Comparison of ENCODE assay signal across 8 mouse cellular contexts in the genomic region with DNA sequence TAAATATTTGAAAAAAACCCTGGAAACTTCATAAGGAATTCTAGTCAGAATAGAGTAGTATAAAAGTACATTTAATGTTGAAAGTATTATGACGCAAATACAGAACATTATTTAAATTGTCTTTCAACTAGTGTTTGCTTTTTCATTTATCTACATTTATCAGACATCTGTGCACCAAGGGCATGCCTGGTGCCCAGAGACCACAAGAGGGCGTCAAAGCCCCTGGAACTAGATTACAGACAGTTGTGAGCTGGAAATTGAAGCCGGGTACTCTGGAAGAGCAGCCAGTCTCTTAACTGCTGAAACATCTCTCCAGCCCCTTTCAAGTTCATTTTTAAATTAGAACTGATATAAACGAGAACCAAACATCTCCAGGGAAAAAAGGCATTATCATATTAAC. TPM values are rescaled to one million over a fixed set of nuclear protein-coding genes. Genes with fewer than 3 reads are reported as not detected.
A peak's percentile ranks its signal among the peaks of the same experiment; 100 is the strongest.
DNase-seq lines count a peak whose midpoint lies in the region; ATAC-seq and TF ChIP-seq lines count a peak whose summit lies in the region.
"Had no signal": no experiment of that assay in that cellular context is flagged by ENCODE, and none has a peak within 500 bp of the region (broad histone marks: within the 10 kb centered on the region; RNA-seq: fewer than 3 reads in every experiment).

No protein-coding gene starts in this region.

- ATAC-seq in hindbrain, embryonic 14.5 days (ENCODE audit: low FRiP score), result no peak
- ATAC-seq in hindbrain, embryonic 16.5 days, result no peak
- peak; percentile 53 for ATAC-seq in granulocyte monocyte progenitor cell, adult 5-6 weeks (replicated peaks; ENCODE audit: poor library complexity, severe bottlenecking)

- H3K9me3 ChIP-seq in hindbrain, embryonic 14.5 days (ENCODE audit: control insufficient read depth, low read length), result no peaks in the 10 kb centered on the region
- H3K9me3 ChIP-seq in hindbrain, embryonic 16.5 days (ENCODE audit: control insufficient read depth, low read length), result no peaks in the 10 kb centered on the region
- peaks cover 5% of the 10 kb centered on the region; the same call in 1 of the 2 replicates for H3K9me3 ChIP-seq in ES-Bruce4 (replicated peaks; ENCODE audit: control insufficient read depth, insufficient read depth, low read length, poor library complexity, severe bottlenecking)
- H3K9me3 ChIP-seq: embryonic facial prominence, embryonic 13.5 days had no signal

- TF ChIP-seq CTCF in ES-Bruce4 (IDR thresholded peaks at IDR 0.05; ENCODE audit: low read depth, low read length), result peak; percentile 67

- H3K4me1 ChIP-seq in hindbrain, embryonic 14.5 days (replicated peaks; ENCODE audit: control insufficient read depth, insufficient read depth, low read length), result no peaks in the 10 kb centered on the region
- no peaks in the 10 kb centered on the region for H3K4me1 ChIP-seq in hindbrain, embryonic 16.5 days (ENCODE audit: control insufficient read depth, insufficient read depth, low read depth, low read length)
- H3K4me1 ChIP-seq in ES-Bruce4 (ENCODE audit: control insufficient read depth, insufficient read depth, low read length), result peaks cover 4% of the 10 kb centered on the region
- H3K4me1 ChIP-seq: embryonic facial prominence, embryonic 13.5 days had no signal

- WGBS in hindbrain, embryonic 14.5 days, result 48% methylated on average over 4 of the region's 4 CpGs
- 47% methylated on average over 4 of the region's 4 CpGs for WGBS in hindbrain, embryonic 16.5 days

- peaks cover 63% of the 10 kb centered on the region for H3K36me3 ChIP-seq in hindbrain, embryonic 14.5 days (replicated peaks; ENCODE audit: control insufficient read depth, insufficient read depth)
- peaks cover 7% of the 10 kb centered on the region; the same call in 1 of the 2 replicates for H3K36me3 ChIP-seq in hindbrain, embryonic 16.5 days (ENCODE audit: control insufficient read depth, insufficient read depth, low read length)
- peaks cover 21% of the 10 kb centered on the region for H3K36me3 ChIP-seq in ES-Bruce4 (ENCODE audit: control insufficient read depth, insufficient read depth, low read length, poor library complexity, severe bottlenecking)

- peak; percentile 58 for DNase-seq in hindbrain, embryonic 14.5 days (ENCODE audit: low spot score)
- DNase-seq in B cell, adult 2 months, result peak; percentile 46 to 59
- DNase-seq in retina, postnatal 1 day, result peak; percentile 68
- no peak for DNase-seq in layer of hippocampus, postnatal 36 days

- H3K4me3 ChIP-seq in hindbrain, embryonic 14.5 days (replicated peaks; ENCODE audit: low read length), result no peak overlapping the region
- H3K4me3 ChIP-seq in hindbrain, embryonic 16.5 days (ENCODE audit: low read length), result no peak overlapping the region
- no peak overlapping the region for H3K4me3 ChIP-seq in ES-Bruce4 (ENCODE audit: low read depth, low read length)
- H3K4me3 ChIP-seq: embryonic facial prominence, embryonic 13.5 days had no signal

- H3K27ac ChIP-seq in hindbrain, embryonic 14.5 days, result no peak overlapping the region
- H3K27ac ChIP-seq in hindbrain, embryonic 16.5 days (ENCODE audit: low read depth, low read length), result no peak overlapping the region
- H3K27ac ChIP-seq in ES-Bruce4 (ENCODE audit: insufficient read depth, low read length), result no peak overlapping the region
- H3K27ac ChIP-seq: embryonic facial prominence, embryonic 13.5 days had no signal

- no peak for TF ChIP-seq EP300 in ES-Bruce4 (IDR thresholded peaks at IDR 0.05; ENCODE audit: insufficient read depth, low read depth, low read length)

- H3K9ac ChIP-seq in hindbrain, embryonic 14.5 days, result no peak overlapping the region
- H3K9ac ChIP-seq in hindbrain, embryonic 16.5 days (ENCODE audit: low read depth, low read length), result no peak overlapping the region
- no peak overlapping the region for H3K9ac ChIP-seq in ES-Bruce4 (ENCODE audit: low read depth, poor library complexity, severe bottlenecking)
- H3K9ac ChIP-seq: embryonic facial prominence, embryonic 13.5 days had no signal

- H3K4me2 ChIP-seq in hindbrain, embryonic 14.5 days (replicated peaks), result no peak overlapping the region
- H3K4me2 ChIP-seq in hindbrain, embryonic 16.5 days (ENCODE audit: low read length), result no peak overlapping the region
- H3K4me2 ChIP-seq: embryonic facial prominence, embryonic 13.5 days had no signal

- H3K27me3 ChIP-seq in hindbrain, embryonic 14.5 days (ENCODE audit: control insufficient read depth, insufficient read depth, low read length), result no peaks in the 10 kb centered on the region
- no peaks in the 10 kb centered on the region for H3K27me3 ChIP-seq in hindbrain, embryonic 16.5 days (replicated peaks; ENCODE audit: control insufficient read depth, insufficient read depth, low read length)
- no peaks in the 10 kb centered on the region for H3K27me3 ChIP-seq in ES-Bruce4 (ENCODE audit: control insufficient read depth, insufficient read depth, low read length, poor library complexity, severe bottlenecking)
- H3K27me3 ChIP-seq: embryonic facial prominence, embryonic 13.5 days had no signal

- no peak for TF ChIP-seq POLR2A in ES-Bruce4 (IDR thresholded peaks at IDR 0.05; ENCODE audit: insufficient read depth, low read length)

RNA-seq across cellular contexts. Expression of a gene that starts 23.0 kb away (rescaled TPM):
- 40.5 and 44.2 TPM in 2 replicates for polyA plus RNA-seq in hindbrain, embryonic 14.5 days (2014; fragmentation: Nextera tagmentation; extraction: Ambion mirVana)
- 52.1 and 58.3 TPM in 2 replicates for polyA plus RNA-seq in hindbrain, embryonic 16.5 days (2015; fragmentation: Nextera tagmentation; extraction: Ambion mirVana)
- polyA plus RNA-seq in ES-Bruce4 (2011; ENCODE audit: insufficient read depth, insufficient read length, low read depth, missing spikeins), result 41.3 and 42.9 TPM in 2 replicates
- 40.5 and 41.4 TPM in 2 replicates for total RNA-seq in granulocyte monocyte progenitor cell, adult 5-6 weeks (2014; fragmentation: Nextera tagmentation)
- 71.5 and 76.3 TPM in 2 replicates for total RNA-seq in granulocyte monocyte progenitor cell, adult 5-6 weeks (2017)
- total RNA-seq in layer of hippocampus, postnatal 36 days (2021), result 10 to 100 TPM; 55.1 to 59.2 TPM

Comparison
In these comparisons a context has a peak if more than half of its experiments do, and no peak if none do; other contexts are left out.
1. DNase-seq: peak in hindbrain, embryonic 14.5 days (single experiment), B cell, adult 2 months (2 of 2) and retina, postnatal 1 day (single experiment); none in layer of hippocampus, postnatal 36 days (0 of 2).